Mouse (Mus musculus): ENCODE data around the gene Gm49776.
"Not testable (repeated sequence)": the region's sequence is repeated elsewhere in the genome, so short reads cannot be mapped to it uniquely, and the experiment has no call there.

Gm49776 gene

GRCm38 (mm10) chr16:18203430-18204091, 54.6 kb downstream of the Gm49776 start:
- DNase-seq (ENCODE audit: low read depth, low spot score): no peak

- DNase-seq (ENCODE audit: low read depth, low spot score): peak; percentile 40
Observed at GRCm38 (mm10) chr16:18202061-18202460, 56.1 kb downstream of the Gm49776 start.

GRCm38 (mm10) chr16:18201620-18202019, 56.5 kb downstream of the Gm49776 start:
- DNase-seq (ENCODE audit: low read depth, low spot score): no peak

- DNase-seq (ENCODE audit: low read depth, low spot score): no peak
Observed at GRCm38 (mm10) chr16:18200062-18200461, 58.1 kb downstream of the Gm49776 start.

- DNase-seq (ENCODE audit: low read depth, low spot score): no peak
Observed at GRCm38 (mm10) chr16:18198365-18199098, 59.6 kb downstream of the Gm49776 start.

GRCm38 (mm10) chr16:18197881-18198280, 60.2 kb downstream of the Gm49776 start:
- no peak for DNase-seq (ENCODE audit: low read depth, low spot score)

- not testable (repeated sequence) for DNase-seq (ENCODE audit: low read depth, low spot score)
Observed at GRCm38 (mm10) chr16:18195561-18195960, 62.6 kb downstream of the Gm49776 start.

Measured in A20 (cell line).